Mouse (Mus musculus): Measurements from ENCODE around the gene Atp6v1b1.
A peak's percentile ranks its signal among the peaks of the same experiment; 100 is the strongest.
"Not testable (repeated sequence)": the region's sequence is repeated elsewhere in the genome, so short reads cannot be mapped to it uniquely, and the experiment has no call there.

Gene Atp6v1b1

GRCm38 (mm10) chr6:83779026-83779425 lies 36.2 kb downstream of the Atp6v1b1 start:
- DNase-seq: peak; percentile 41 to 66

GRCm38 (mm10) chr6:83786426-83786825 lies 43.6 kb downstream of the Atp6v1b1 start:
- DNase-seq: no peak

GRCm38 (mm10) chr6:83788554-83788953 lies 45.8 kb downstream of the Atp6v1b1 start:
- no peak for DNase-seq

GRCm38 (mm10) chr6:83790533-83790932 lies 47.7 kb downstream of the Atp6v1b1 start:
- DNase-seq: not testable (repeated sequence)

GRCm38 (mm10) chr6:83791251-83791890 lies 48.6 kb downstream of the Atp6v1b1 start:
- no peak for DNase-seq

- DNase-seq: peak; percentile 94 to 96
Observed at GRCm38 (mm10) chr6:83794760-83795296, 52.0 kb downstream of the Atp6v1b1 start, which contains the start of gene Nagk. Nagk (plus strand) TSS chr6:83794982.

- peak; percentile 27 to 33 for DNase-seq
Observed at GRCm38 (mm10) chr6:83795492-83795900, 52.7 kb downstream of the Atp6v1b1 start.

GRCm38 (mm10) chr6:83796686-83797085 lies 53.9 kb downstream of the Atp6v1b1 start:
- DNase-seq: peak; percentile 39 to 47

- no peak for DNase-seq
Observed at GRCm38 (mm10) chr6:83802033-83802432, 59.2 kb downstream of the Atp6v1b1 start.

GRCm38 (mm10) chr6:83802846-83803245 lies 60.1 kb downstream of the Atp6v1b1 start:
- no peak for DNase-seq
